Mouse (Mus musculus) spleen, adult 2 months (tissue): ENCODE results near the gene Slc6a6.

ENCODE experiments used
- CTCF ChIP-seq: fragments of 200-500 bp; IDR thresholded peaks from 2 replicates; pipeline ENCODE4 v1.5.1; 2011; ENCODE audit warnings: mild to moderate bottlenecking, inconsistent platforms; ENCODE audit not compliant: insufficient read depth, insufficient read length, insufficient replicate concordance; ENCODE audit errors: extremely low read depth
- POLR2A ChIP-seq: fragments of 200-500 bp; IDR thresholded peaks from 2 replicates; pipeline ENCODE4 v1.6.1; 2011; ENCODE audit warnings: low read depth, low read length, inconsistent platforms

DNA sequence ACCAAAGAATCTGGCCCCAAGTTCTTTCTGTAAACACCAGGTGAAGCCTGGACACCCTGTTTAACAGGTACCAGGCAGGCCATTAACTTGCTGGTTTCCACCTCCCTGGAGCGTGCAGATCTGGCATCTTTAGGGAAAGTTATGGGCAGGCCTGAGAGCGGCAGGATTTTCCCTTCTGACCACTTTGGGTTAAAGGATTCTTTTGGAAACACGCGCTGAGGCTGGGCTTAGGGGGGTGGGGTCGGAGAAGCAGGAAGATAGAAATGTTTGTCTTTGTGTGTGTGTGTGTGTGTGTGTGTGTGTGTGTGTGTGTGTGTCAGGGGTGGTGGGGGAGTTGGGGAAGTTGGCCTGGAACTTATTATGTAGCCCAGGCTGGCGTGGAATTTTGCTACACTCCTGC lies 4.2 kb downstream of the Slc6a6 start:
- TF ChIP-seq CTCF: no peak
- no peak for TF ChIP-seq POLR2A
